16 mouse cellular contexts compared by ENCODE assay signal in the genomic region with DNA sequence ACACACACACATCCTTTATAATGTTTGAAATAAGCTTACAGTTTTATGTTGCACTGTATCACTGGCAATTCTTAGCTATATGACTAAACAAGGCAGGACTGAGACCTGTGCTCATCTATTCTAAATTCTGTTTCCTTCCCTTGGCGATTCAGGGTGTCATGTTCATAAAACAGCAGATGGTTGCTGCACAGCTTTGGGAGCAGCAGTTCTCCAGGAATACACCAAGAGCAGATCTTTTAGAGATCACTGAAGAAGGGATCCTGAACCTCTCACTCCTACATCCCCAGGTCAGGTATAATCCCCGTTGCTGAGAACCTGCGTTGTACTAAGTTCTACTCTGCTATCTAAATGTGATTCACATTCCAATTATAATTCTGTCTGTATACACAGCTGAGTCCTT.
"Had no signal": no experiment of that assay in that cellular context is flagged by ENCODE, and none has a peak within 500 bp of the region (broad histone marks: within the 10 kb centered on the region; RNA-seq: fewer than 3 reads in every experiment).

No protein-coding gene starts in this region.

- DNase-seq: retina, postnatal 1 day; right cerebral cortex, adult 18-20 months; right cerebral cortex, postnatal 14 days; right cerebral cortex, postnatal 25 days; right cerebral cortex, postnatal 4 days; spleen, adult 18-20 months; thymus, adult 18-20 months; thymus, adult 2 months; thymus, postnatal 14 days; thymus, postnatal 25 days; thymus, postnatal 36 days; thymus, postnatal 4 days had no signal

- H3K4me3 ChIP-seq: neural tube, embryonic 13.5 days; neural tube, embryonic 15.5 days; stomach, embryonic 15.5 days had no signal

- H3K27ac ChIP-seq: neural tube, embryonic 13.5 days; neural tube, embryonic 15.5 days; stomach, embryonic 15.5 days; stomach, postnatal 0 days had no signal
